Mouse (Mus musculus): ENCODE measurements around the gene Lax1.

DNA sequence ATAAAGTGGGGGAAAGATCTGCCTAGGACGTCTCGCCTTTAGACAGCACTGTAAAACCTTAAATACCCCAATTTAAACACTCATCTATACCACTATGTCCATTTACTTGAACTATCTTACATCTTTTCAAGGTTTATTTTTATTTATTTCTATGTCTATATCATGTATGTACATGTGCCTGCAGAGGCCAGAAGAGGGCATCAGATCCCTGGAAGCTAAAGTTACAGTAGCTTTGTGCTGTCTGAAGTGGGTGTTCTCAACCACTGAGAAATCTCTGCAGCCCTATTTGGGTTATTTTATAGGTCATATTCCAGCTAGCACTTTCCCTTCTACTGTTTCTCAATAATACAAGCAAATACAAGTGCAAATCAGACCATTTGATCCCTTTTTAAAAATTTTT, 57.7 kb downstream of the Lax1 start:
- TF ChIP-seq CTCF (IDR thresholded peaks at IDR 0.05; ENCODE audit: control insufficient read depth, insufficient read depth, low read length) (no peak), POLR2A (IDR thresholded peaks at IDR 0.05; ENCODE audit: borderline replicate concordance, control insufficient read depth, low read depth, low read length) (no peak)

Data from bone marrow, adult 2 months (tissue).